Mouse (Mus musculus) kidney, adult 11 months (tissue): ENCODE data around the gene Gbp9.
"Not testable (repeated sequence)": the region's sequence is repeated elsewhere in the genome, so short reads cannot be mapped to it uniquely, and the experiment has no call there.

Experiments
- DNase-seq: peaks from one replicate; pipeline ENCODE4 v3.0.0; 2022

Gbp9 gene

DNA sequence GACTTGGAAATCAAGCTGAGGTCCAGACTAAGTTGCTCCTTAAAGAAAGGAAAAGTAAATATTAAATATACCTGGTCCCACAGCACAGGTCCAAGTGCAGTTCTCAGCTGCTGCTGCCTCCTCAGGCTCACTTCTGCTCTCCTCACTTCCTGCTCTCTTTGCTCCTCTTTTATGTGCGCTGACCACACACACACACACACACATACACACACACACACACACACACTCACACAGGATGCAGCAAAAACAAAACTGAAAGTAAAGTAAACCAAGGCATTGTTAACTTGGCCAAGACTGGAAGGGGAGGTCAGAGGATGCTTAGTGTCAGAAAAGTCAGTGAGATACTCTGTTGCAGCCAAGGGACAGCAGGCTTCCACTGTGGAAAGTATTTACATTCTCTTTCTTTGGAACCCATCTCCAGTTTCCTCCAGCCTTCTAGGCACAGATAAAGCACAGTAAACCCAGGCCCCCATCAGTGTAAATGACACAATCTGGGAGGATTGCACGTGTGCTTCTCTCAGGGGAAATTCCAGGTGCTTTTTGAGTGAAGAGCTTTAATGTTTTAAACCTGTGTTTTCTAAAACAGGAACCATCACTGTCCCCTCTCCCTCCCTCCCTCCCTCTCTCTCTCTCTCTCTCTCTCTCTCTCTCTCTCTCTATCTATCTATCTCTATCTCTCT is at the start of gene Gbp9, which contains the start of the genes Gbp8 and Gbp4:
Gene Gbp9, minus strand, starts transcription at position 131 of the 680 bp plus-strand sequence.
Gene Gbp8, minus strand, starts transcription at position 132 of the 680 bp plus-strand sequence.
Gene Gbp4, minus strand, starts transcription at position 178 of the 680 bp plus-strand sequence.
- peak; percentile 30 for DNase-seq

DNA sequence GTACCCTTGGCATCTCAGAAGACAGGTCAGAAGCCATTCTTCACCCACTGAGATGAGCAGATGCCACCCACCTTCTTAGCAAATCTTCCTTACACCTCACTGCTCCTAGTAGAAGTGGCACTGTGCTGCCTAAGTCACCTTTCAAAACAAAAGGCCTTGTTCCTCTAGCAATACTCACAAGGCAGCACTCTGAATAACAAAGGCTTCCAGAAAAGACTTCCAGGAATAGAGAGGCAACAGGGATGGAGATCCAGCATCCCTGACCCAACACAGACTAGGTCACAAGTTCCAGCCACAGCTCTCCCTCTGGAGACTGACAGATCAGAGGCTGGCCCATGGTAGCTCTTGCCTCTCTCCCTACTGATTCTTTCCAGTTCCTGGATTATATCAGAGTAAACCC is 42.1 kb upstream of the Gbp9 start:
- no peak for DNase-seq

DNA sequence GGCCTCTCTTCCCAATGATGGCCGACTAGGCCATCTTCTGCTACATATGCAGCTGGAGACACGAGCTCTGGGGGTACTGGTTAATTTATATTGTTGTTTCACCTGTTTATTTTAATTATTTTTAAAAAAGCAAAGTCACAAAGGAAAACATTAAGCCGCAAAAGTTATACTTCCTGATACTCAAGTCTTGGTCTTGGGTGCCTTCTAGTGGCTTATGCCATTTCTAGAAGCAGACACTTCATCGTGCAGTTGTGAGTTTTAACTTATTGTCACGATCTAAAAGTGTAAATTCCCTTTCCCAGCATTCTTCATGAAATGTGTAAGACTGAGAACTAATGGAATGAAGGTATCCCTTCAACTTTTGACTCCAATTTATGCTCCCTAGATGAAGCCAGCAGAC is 17.2 kb upstream of the Gbp9 start:
- DNase-seq, result no peak

DNA sequence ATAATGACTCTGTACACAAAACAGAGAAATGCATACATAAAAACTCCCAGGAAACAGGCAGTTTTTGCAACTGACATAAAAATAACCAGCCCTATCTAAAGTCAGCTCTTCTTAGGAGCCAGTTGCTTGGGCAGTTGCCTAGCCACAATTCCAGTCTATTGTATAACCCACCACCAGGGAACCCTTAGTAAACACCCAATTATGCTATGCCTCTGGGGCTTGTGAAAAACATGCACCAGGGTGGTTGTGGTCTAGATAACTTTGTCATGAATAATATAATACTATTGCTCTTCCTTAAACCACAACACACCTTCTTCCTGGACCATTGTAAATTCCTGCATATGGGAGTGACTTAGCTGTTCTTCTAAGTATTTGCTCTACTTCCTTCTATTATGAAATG is 14.7 kb upstream of the Gbp9 start:
- DNase-seq, result no peak

DNA sequence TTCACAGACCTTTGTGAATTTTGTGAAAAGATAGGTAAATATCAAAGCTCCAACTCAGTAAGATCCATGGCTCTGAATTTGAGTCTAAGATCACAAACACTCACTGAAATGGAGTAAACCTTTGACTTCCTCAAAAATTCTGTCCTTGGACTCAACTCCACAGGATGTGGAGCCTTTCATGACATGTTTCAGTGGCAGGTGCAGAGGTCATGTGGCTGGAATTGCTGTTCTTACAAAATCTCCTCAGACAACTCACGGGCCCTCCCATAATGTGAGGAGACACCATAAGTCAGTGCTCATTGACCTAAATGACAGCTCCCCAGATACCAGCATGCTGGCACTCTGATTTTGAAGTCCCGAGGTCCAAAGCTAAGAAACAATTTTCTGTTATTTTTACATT is 8.7 kb upstream of the Gbp9 start:
- not testable (repeated sequence) for DNase-seq

DNA sequence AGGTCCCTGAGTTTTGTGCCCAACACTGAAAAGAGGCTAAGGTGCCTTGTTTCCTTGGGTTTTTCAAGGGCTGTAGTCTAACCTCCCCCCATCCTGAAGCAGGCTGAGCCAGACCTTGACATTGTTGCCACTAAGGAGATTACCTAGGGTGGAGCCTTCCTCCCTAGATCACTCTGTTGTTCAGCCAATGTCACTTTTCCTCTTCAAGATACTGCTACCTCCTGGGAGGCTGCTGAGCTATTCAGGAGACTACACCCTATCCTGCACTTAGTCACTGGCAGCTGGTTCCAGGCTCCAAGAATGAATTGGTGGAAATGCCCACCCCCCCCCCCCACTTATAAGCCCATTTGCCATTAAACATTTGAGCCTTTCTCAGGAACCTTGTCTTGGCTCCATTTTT is 7.1 kb upstream of the Gbp9 start:
- DNase-seq, result peak; percentile 36

DNA sequence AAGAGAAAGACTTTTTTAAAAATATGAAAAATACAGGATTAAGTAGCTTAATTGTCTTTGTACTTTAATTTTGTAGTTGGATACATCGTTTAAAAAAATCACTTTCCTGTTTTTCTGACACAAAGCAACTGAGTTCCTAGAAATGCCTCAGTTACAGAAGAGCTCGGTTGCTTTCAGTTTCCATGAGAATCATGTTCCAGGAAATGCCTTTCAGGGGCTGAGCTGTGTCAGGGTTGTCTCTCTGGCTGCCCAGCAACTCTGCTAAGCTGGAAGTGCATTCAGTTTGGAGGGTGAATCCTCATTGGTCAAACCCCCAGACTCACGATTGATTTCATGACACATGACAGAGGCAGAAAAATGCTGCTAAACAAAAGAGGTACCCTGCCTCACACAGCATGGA is 6.4 kb upstream of the Gbp9 start:
- peak; percentile 22 for DNase-seq

DNA sequence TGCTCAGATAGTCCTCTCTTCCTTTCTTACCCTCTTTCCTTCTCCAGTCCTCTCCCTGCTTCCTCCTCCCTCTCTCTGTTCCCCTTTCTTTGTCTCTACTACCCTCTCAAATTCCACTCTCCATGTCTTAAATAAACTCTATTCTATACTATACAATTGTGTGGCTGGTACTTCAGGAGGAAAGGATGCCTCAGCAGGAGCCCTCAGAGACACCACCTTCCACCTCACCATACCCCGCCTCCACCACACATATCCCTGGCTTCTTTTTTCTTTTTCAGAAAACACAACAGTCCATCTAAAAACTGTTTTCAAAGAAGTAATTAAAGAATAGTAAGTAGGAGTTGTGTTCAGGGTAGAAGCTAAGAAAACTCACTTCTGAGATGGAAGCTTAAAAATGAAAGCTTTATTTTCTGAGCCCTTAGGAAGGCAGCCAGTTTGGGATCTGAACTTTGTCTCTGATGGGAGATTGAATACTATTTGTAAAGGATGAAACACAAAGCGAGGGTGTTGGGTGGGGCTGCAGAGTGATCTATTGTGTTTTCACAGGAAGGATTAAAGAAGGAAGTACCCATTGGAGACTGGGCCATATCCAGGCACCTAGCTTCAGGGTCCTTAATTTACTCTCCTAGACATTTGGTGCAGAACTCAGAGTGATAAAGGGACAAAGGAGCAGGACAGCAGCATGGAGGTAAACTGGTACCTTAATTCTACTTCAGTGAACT is 911 bp upstream of the Gbp9 start:
- DNase-seq, result not testable (repeated sequence)

DNA sequence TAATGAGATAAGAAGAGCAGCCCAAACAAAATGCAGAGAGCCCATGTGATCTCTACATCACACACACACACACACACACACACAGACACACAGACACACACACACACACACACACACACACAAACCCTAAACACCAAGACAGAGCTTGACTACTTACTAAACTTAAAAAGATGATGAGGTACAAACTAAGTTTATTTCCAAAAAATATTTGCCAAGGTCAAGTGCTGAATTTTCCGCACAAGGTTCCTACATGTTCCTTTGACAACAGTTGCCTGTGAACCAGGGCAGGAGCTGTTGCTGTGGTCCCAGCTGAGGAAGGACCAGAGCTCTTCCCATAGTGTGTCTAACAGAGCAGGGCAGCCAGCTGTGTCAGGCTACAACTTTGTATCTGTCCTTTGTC is 433 bp downstream of the Gbp9 start:
- no peak for DNase-seq

DNA sequence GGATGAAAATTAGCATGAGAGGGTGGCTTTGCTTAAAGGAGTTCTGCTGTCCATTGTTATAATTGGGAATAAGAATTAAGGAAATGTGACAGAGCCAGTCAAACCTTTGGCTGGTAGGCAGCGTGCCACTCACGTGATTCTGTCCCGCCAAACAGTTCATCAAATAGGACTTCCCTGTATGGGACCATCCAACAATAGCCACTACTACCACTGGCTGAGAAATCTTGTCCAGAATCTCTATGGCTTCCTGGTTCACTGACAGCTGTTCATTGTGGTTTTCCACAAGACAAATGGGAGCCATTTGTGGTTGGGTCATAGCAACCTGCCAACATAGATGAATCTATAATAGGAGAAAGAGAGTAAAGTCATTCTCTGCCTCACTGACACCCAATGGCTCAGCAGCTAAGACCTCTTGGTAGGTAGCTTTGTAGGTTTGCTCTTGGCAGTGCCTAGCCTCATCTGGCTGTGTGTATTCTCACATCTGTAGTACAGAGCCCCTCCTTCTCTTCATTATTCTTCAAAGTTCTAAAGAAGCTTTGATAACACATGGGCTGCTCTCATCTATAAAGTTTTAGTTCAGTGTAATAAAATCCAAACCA is 2.5 kb downstream of the Gbp9 start:
- DNase-seq, result peak; percentile 11

DNA sequence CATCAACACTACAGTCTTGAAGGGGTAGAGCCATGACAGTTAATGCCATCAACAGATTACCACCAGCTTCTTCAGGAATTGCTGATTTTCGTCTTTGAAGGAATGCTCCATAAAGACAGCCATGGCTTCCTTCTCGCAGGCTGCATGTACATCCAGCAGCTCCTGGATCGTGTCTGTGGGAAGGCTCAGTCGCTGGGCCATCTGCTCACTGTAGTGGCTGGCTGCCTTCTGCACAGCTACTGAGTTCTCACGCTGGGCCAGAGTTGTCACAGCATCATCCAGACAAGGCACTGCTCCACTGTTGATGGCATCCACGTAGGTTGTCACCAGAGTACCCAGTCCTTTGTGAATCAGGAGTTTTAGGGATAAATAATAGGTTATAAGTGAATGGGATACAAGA is 17.6 kb downstream of the Gbp9 start:
- not testable (repeated sequence) for DNase-seq

DNA sequence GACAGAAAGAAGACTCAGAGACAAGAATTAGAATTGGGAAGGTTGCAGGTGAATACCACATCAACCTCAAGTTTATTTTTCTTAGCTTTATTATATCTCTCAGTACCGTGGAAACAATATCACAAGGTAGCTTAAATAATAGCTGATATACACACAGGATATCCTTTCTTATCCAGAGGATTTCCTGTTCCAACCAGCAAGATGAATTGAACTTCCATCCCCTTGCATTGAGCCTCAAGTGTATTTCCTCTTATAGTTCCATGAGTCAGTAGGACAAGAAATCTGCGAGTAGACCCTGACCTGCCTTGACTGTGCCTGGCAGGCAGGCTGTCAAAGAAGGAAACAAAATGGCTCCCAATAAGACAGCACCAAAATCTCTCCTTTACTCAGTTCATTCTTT is 23.6 kb downstream of the Gbp9 start:
- DNase-seq, result no peak

DNA sequence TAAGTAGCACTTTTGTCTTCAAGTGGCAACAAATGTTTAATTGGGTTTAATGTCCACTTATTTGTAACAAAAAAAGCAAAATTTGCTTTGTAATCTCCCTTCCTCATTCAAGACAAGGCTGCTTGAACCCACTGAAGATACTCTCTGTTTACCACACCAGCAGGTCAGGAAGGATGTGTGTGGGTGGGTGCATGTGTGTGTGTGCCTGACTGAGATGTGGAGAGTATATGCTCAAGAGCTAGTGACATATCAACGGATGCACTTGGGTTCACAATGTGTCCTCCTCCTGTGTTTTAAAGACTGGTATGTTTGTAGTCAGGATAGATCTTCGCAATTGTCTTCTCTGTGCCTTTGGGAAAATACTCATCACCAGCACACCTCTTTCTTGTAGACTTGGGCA is 24.6 kb downstream of the Gbp9 start:
- no peak for DNase-seq

DNA sequence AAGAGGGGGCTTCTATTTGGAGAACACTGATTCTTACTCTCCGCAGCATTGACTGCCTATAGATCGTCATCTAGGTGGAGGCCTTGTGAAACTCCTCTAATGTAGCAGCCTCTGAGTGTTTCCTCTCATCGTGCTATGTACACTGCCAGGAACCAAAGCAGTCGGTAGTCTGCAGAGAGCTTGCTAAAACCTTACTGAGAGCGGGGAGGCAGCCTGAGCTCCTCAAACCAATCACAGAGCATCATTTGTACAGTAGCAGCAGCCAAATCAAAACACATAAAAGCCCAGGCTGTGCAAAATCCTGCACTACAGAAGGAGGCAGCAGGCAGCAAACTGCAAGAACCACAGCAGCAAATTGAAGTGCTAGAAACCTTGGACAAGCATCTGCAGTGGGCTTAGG is 25.7 kb downstream of the Gbp9 start:
- DNase-seq, result no peak

DNA sequence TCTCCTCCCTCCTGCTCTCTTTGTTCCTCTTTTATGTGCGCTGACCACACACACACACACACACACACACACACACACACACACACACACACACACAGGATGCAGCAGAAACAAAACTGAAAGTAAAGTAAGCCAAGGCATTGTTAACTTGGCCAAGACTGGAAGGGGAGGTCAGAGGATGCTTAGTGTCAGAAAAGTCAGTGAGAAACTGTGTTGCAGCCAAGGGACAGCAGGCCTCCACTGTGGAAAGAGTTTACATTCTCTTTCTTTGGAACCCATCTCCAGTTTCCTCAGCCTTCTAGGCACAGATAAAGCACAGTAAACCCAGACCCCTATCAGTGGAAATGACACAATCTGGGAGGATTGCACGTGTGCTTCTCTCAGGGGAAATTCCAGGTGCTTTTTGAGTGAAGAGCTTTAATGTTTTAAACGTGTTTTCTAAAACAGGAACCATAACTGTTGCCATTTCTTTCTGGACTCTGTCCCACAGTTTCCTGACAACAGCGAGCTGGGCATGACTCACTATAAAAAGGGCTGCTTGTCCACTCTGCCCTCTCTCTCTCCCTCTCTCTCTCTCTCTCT is 29.0 kb downstream of the Gbp9 start:
- peak; percentile 38 for DNase-seq

DNA sequence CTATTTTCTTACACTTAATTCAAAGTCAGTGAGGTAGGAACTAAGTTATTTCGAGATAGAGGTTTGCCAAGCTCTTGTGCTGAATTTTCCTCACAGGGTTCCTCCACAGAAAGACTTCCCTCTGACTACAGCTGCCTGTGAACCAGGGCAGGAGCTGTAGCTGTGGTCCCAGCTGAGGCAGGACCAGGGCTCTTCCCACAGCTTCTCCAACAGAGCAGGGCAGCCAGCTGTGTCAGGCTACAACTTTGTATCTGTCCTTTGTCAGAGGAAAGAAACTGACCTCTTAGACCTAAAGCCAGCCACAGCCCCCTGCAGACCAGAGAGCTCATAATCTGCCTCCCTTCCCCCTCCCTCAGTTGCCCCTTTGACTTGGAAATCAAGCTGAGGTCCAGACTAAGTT is 29.6 kb downstream of the Gbp9 start:
- DNase-seq, result not testable (repeated sequence)

DNA sequence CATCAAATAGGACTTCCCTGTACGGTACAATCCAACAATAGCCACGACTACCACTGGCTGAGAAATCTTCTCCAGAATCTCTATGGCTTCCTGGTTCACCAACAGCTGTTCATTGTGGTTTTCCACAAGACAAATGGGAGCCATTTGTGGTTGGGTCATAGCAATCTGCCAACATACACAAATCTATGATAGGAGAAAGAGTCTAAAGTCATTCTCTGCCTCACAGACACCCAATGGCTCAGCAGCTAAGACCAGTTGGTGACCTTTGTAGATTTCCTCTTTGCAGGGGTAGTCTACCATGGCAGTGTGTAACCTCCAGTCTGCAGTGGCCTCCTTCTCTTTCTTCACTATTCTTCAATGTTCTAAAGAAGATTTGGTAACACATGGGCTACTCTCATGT is 33.6 kb downstream of the Gbp9 start:
- not testable (repeated sequence) for DNase-seq

DNA sequence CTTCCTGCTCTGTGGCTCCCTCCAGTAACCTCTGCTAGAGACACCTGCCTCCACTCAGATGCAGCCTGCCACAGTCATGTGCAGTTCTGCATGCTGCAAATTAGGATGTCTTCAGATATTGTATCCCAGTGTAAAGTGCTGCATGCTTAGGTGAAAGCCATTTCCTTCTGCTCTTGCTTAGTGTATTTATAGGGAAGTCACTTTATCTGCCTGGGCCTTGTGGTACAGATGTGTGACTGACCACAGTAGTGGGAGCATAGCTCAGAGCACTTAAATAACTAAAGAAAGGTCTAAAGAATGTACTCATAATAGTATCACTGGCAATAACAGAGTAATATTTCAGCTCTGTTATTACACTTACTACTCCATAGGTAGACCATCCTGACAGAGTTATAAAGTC is 57.4 kb downstream of the Gbp9 start:
- DNase-seq, result no peak

DNA sequence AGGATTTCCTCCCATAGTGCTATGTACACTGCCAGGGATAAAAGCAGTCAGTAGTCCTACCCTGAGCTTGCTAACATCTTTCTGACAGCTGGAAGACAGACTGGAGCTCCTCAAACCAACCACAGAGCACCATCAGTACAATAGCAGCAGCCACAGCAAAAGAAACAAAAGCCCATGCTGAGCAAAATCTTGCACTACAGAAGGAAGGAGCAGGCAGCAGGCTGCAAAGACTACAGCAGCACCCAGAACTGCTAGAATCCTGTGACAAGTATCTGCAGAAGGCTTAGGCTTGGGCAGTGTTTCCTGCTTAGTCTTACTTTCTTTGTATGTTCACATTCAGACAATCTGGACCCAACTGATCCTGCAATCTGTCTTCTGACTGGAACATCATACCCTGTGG is 71.0 kb downstream of the Gbp9 start:
- DNase-seq, result not testable (repeated sequence)

DNA sequence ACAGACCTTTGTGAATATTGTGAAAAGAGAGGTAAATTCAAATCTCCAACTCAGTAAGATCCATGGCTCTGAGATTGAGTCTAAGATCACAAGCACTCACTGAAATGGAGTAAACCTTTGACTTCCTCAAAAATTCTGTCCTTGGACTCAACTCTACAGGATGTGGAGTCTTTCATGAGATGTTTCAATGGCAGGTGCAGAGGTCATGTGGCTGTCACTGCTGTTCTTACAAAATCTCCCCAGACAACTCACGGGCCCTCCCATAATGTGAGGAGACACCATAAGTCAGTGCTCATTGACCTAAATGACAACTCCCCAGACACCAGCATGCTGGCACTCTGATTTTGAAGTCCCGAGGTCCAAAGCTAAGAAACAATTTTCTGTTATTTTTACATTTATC is 74.9 kb downstream of the Gbp9 start:
- not testable (repeated sequence) for DNase-seq

DNA sequence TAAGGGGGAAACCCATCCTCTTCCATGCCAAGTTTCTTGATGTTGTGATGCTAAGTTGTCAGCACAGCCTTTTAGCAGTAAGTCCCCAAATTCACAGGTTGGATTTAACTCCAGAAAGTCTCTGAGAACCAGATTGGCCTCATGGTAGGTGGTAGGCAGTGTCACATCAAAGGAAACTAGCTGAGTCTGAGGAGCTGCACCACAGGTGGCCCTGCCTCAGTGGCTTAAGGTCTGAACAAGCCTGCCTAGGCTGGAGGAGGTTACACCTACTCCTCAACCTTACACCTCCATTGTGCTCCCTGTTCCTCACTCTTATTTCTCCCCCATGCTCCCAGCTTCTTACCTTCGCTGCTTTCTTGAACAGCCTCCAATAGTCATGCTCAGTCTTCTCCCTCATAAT is 76.0 kb downstream of the Gbp9 start:
- no peak for DNase-seq

DNA sequence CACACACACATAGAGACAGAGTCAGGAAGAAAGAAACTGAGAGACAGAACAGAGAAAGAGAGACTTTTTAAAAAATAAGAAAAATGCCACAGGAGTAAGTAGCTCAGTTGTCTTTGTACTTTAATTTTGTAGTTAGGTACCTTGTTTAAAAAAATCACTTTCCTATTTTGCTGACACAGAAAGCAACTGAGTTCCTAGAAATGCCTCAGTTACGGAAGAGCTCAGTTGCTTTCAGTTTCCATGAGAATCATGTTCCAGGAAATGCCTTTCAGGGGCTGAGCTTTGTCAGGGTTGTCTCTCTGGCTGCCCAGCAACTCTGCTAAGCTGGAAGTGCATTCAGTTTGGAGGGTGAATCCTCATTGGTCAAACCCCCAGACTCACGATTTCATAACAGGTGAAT is 76.9 kb downstream of the Gbp9 start:
- DNase-seq, result not testable (repeated sequence)

DNA sequence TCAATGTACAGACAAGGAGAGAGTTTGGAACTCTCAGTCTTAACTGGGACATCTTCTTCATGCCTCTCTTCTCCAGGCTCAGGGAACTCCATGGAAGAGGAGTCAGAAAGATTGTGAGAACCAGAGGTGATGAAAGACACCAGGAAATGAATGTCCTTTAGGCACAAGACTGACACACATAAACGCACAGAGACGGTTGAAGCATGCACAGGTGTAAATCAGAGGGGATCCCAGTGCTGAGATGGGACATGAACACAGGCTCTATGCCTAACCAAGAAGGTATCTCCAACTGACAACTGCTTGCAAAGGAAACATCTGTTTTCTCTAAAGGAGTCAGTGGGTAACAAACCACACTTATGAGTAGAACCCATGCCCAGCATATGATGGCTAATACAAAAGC is 79.1 kb downstream of the Gbp9 start:
- DNase-seq, result no peak

DNA sequence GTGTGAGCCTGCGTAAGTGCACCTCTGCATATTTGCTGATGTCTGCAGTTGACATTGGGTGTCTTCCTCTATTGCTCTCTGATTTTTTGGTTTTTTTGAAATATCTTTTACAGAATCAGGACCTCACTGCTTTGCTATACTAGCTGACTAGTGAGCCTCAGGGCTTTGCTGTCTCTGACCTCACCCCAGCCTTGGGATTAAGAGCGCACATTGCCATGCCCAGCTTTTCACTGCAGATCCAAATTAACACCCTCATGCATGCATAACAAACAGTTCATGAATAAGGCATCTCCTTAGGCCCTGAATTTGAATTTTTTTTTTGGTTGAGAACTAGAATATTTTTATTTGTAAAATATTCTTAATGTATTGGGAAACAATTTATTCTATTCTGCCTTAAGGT is 84.1 kb downstream of the Gbp9 start:
- DNase-seq, result no peak
